Mouse (Mus musculus) midbrain, postnatal 0 days (tissue): ENCODE data around the gene Robo2. TPM values are rescaled to one million over a fixed set of nuclear protein-coding genes. Genes with fewer than 3 reads are reported as not detected.

Experiments used
- ATAC-seq: fragments of 200-750 bp; cut with Nextera tagmentation; 2 replicates; pipeline ENCODE4 v1.8.0; 2017; ENCODE audit warnings: moderate number of reproducible peaks, mild to moderate bottlenecking, moderate TSS enrichment, moderate library complexity; ENCODE audit not compliant: low FRiP score
- DNase-seq: peaks from one replicate; pipeline ENCODE4 v3.0.0-alpha.2; 2015; ENCODE audit warnings: low spot score
- H3K27ac ChIP-seq: fragments of 300-500 bp; sonication (generic); 2 replicates; pipeline ENCODE4 v1.5.1; 2014; ENCODE audit warnings: low read depth, mild to moderate bottlenecking, low read length, mixed read lengths
- H3K27me3 ChIP-seq: fragments of 300-500 bp; sonication (generic); 2 replicates; pipeline ENCODE4 v1.6.1; 2014; ENCODE audit warnings: low read length, control low read depth, mixed read lengths; ENCODE audit not compliant: insufficient read depth
- H3K36me3 ChIP-seq: fragments of 300-500 bp; sonication (generic); 2 replicates; pipeline ENCODE4 v1.6.1; 2014; ENCODE audit warnings: low read length, control low read depth, mixed read lengths; ENCODE audit not compliant: insufficient read depth
- H3K4me1 ChIP-seq: fragments of 300-500 bp; sonication (generic); 2 replicates; pipeline ENCODE4 v1.6.1; 2014; ENCODE audit warnings: mild to moderate bottlenecking, control low read depth, antibody characterized with exemption, low read length, mixed read lengths; ENCODE audit not compliant: insufficient read depth
- H3K4me2 ChIP-seq: fragments of 300-500 bp; sonication (generic); 2 replicates; pipeline ENCODE4 v1.6.1; 2014; ENCODE audit warnings: low read depth, mild to moderate bottlenecking, low read length, mixed read lengths; ENCODE audit not compliant: poor library complexity, severe bottlenecking
- H3K4me3 ChIP-seq: fragments of 300-500 bp; sonication (generic); 2 replicates; pipeline ENCODE4 v1.5.1; 2014; ENCODE audit warnings: low read depth, mild to moderate bottlenecking, low read length, moderate library complexity
- H3K9ac ChIP-seq: fragments of 300-500 bp; sonication (generic); replicated peaks from 2 replicates; pipeline ENCODE4 v1.6.1; 2014; ENCODE audit warnings: mild to moderate bottlenecking, low read length, moderate library complexity, mixed read lengths; ENCODE audit not compliant: poor library complexity, severe bottlenecking
- H3K9me3 ChIP-seq: fragments of 300-500 bp; sonication (generic); 2 replicates; pipeline ENCODE4 v1.6.1; 2016; ENCODE audit warnings: low read length, control low read depth
- CTCF ChIP-seq: IDR thresholded peaks from 2 replicates; pipeline ENCODE4 v1.5.1; 2016; ENCODE audit warnings: antibody characterized with exemption, mild to moderate bottlenecking
- WGBS: fragments of 180-500 bp; shearing (Covaris S2); extraction: QIAGEN DNeasy Blood & Tissue Kit; methylation state at CpG from one replicate; pipeline ENCODE4 v1.1.7; 2014; 5-methylcytosine and 5-hydroxymethylcytosine counted together
- microRNA counts: library from miRNA; unstranded; fragments of <30 nt; microRNA quantifications from one replicate; lab custom pipeline; 2015
- microRNA-seq: library from miRNA; unstranded; fragments of <30 nt; microRNA quantifications from one replicate; pipeline ENCODE4, GENCODE M21; 2016; ENCODE audit warnings: borderline number of aligned reads
- polyA plus RNA-seq: library from polyadenylated mRNA; unstranded; fragments of >200 nt; fragmentation: Nextera tagmentation; extraction: Ambion mirVana; gene quantifications from 2 replicates; pipeline ENCODE4 v1.2.1, GENCODE M21; 2015
- total RNA-seq: library from RNA; depleted of rRNA; stranded (reverse); fragments of >200 nt; gene quantifications from 2 replicates; pipeline ENCODE4 v1.2.3, GENCODE M21; 2014

Robo2 gene
- total and polyA plus RNA-seq, 2 experiments from 2014 or later, result 49.8 to 134 TPM

DNA sequence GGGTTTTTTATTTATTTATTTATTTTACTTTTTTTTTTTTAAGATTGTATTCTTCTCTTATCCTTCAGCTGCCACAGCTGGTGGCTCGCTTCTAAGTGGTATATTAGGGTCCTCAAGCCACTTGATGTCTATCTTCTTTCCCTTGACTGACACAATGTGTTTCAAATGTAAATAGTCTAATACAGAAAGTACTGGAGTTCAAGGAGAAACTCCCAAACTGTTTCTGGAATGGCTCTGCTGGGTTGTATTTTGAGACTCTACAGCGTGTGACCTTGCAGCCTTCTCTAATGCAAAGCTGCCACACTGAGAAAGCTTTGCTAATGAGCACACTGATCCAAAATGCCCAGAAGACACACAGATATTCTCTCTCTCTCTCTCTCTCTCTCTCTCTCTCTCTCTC lies 552.9 kb downstream of the Robo2 start:
- Histone ChIP-seq H3K9me3 (no peaks in the 10 kb centered on the region), H3K27me3 (no peaks in the 10 kb centered on the region), H3K27ac (no peak overlapping the region), H3K4me2 (no peak overlapping the region), H3K4me1 (no peaks in the 10 kb centered on the region), H3K4me3 (no peak overlapping the region), H3K36me3 (no peaks in the 10 kb centered on the region), H3K9ac (no peak overlapping the region)
- DNase-seq, result peak; percentile 25
- 62% methylated on average over 2 of the region's 2 CpGs for WGBS
- no peak for TF ChIP-seq CTCF
- no peak for ATAC-seq

DNA sequence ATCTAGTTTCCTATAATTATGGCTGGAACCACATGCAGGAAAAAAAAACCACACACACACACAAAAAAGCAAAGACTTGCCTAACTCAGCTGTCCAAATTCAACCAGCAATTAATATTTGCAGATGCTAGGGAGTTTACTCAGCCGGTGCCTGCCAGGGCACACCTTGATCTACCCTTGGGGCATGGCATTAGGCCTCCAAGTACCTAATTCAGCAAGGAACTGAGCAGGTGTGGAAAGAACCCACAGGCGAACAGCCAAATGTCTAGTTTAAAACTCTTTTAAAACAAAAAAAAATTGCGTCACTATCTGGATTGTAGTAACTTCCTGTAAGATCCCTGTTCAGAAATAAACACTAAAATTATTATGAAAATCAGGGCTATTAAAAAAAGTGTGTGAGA lies 555.8 kb downstream of the Robo2 start:
- Histone ChIP-seq H3K4me1 (no peaks in the 10 kb centered on the region), H3K27ac (no peak overlapping the region), H3K4me2 (no peak overlapping the region), H3K36me3 (no peaks in the 10 kb centered on the region), H3K9me3 (no peaks in the 10 kb centered on the region), H3K4me3 (no peak overlapping the region), H3K27me3 (no peaks in the 10 kb centered on the region), H3K9ac (no peak overlapping the region)
- no peak for TF ChIP-seq CTCF
- 92% methylated on average over 3 of the region's 3 CpGs for WGBS
- no peak for DNase-seq
- ATAC-seq, result no peak

MicroRNAs within 50 kb of the gene (microRNA counts, 519-probe panel; counts per million panel counts)
- microRNA mmu-miR-691 (lab: Ali Mortazavi, UCI), result 3,046 counts per million, percentile 70 among the panel's probes with 10 or more counts

Small RNAs within 50 kb of the gene (microRNA-seq; reads per million reads assigned to microRNA genes)
- not detected for gene Gm24272
- gene Mir691, result not detected
